Mouse (Mus musculus): Measurements from ENCODE around the gene Usp33.
A peak's percentile ranks its signal among the peaks of the same experiment; 100 is the strongest.

The Usp33 gene

GRCm38 (mm10) chr3:152401964-152402670, 55.8 kb downstream of the Usp33 start:
- peak; percentile 45 for DNase-seq (ENCODE audit: inconsistent ontology term)

GRCm38 (mm10) chr3:152402671-152403066, 56.4 kb downstream of the Usp33 start:
- DNase-seq (ENCODE audit: inconsistent ontology term): peak; percentile 38

GRCm38 (mm10) chr3:152403827-152404226, 57.5 kb downstream of the Usp33 start:
- DNase-seq (ENCODE audit: inconsistent ontology term): peak; percentile 52

GRCm38 (mm10) chr3:152405420-152405819, 59.1 kb downstream of the Usp33 start:
- no peak for DNase-seq (ENCODE audit: inconsistent ontology term)

- no peak for DNase-seq (ENCODE audit: inconsistent ontology term)
These were observed 59.8 kb downstream of the Usp33 start for GRCm38 (mm10) chr3:152405978-152406640.

- no peak for DNase-seq (ENCODE audit: inconsistent ontology term)
These were observed 64.8 kb downstream of the Usp33 start for GRCm38 (mm10) chr3:152410980-152411551.

- DNase-seq (ENCODE audit: inconsistent ontology term): no peak
These were observed 66.1 kb downstream of the Usp33 start for GRCm38 (mm10) chr3:152412362-152412761.

- no peak for DNase-seq (ENCODE audit: inconsistent ontology term)
These were observed 82.6 kb downstream of the Usp33 start for GRCm38 (mm10) chr3:152428925-152429324.

GRCm38 (mm10) chr3:152432677-152433076, 86.4 kb downstream of the Usp33 start:
- DNase-seq (ENCODE audit: inconsistent ontology term): no peak

GRCm38 (mm10) chr3:152435590-152435989, 89.3 kb downstream of the Usp33 start:
- no peak for DNase-seq (ENCODE audit: inconsistent ontology term)

GRCm38 (mm10) chr3:152438068-152438467, 91.8 kb downstream of the Usp33 start:
- DNase-seq (ENCODE audit: inconsistent ontology term): no peak

GRCm38 (mm10) chr3:152442795-152443194, 96.5 kb downstream of the Usp33 start:
- DNase-seq (ENCODE audit: inconsistent ontology term): no peak
